Mouse (Mus musculus): ENCODE measurements at regions not wholly inside any gene's neighbourhood (a gene's known extent, or its start where the extent isn't known, plus 50 kb on each side); places are given as distances from the start of the nearest gene placed in this dataset.

- H3K4me2 ChIP-seq (ENCODE audit: low read length), result no peak overlapping the region
- H3K4me3 ChIP-seq (ENCODE audit: control insufficient read depth in 1 of 2, insufficient read depth in 1 of 2, low read depth in 1 of 2, low read length in 2 of 2), result no peak overlapping the region
- H3K36me3 ChIP-seq (ENCODE audit: control insufficient read depth, insufficient read depth, low read length), result no peaks in the 10 kb centered on the region
- ATAC-seq (ENCODE audit: insufficient number of reproducible peaks, insufficient read depth, low FRiP score, low read depth), result no peak
- 0 out of 2 replicates have a peak, but pooled peaks cover 3% of the 10 kb centered on the region for H3K9me3 ChIP-seq (ENCODE audit: control insufficient read depth, low read length)
- H3K27ac ChIP-seq (replicated peaks in 1 of 2; ENCODE audit: control insufficient read depth in 1 of 2, insufficient read depth in 1 of 2, low read depth in 2 of 2, low read length in 2 of 2), result no peak overlapping the region
- 37% methylated on average over 9 of the region's 9 CpGs for WGBS
- H3K9ac ChIP-seq (ENCODE audit: low read length), result no peak overlapping the region
- no peaks in the 10 kb centered on the region for H3K27me3 ChIP-seq (ENCODE audit: control insufficient read depth, insufficient read depth, low read length)
- peaks cover 0 to 3% of the 10 kb centered on the region in 2 experiments; a peak in 1 of 4 replicates for H3K4me1 ChIP-seq (ENCODE audit: control insufficient read depth in 2 of 2, insufficient read depth in 2 of 2, low read length in 2 of 2)
These were observed 223.9 kb upstream of the Usp24 start for GRCm38 (mm10) chr4:106091927-106092675.

- ATAC-seq (ENCODE audit: insufficient number of reproducible peaks, insufficient read depth, low FRiP score, low read depth), result no peak
- WGBS, result 57% methylated on average over 6 of the region's 6 CpGs
- no peaks in the 10 kb centered on the region for H3K27me3 ChIP-seq (ENCODE audit: control insufficient read depth, insufficient read depth, low read length)
- no peaks in the 10 kb centered on the region for H3K36me3 ChIP-seq (ENCODE audit: control insufficient read depth, insufficient read depth, low read length)
- no peak overlapping the region for H3K4me2 ChIP-seq (ENCODE audit: low read length)
- H3K9me3 ChIP-seq (ENCODE audit: control insufficient read depth, low read length), result 0 out of 2 replicates have a peak, but pooled peaks cover 3% of the 10 kb centered on the region
- H3K27ac ChIP-seq (replicated peaks in 1 of 2; ENCODE audit: control insufficient read depth in 1 of 2, insufficient read depth in 1 of 2, low read depth in 2 of 2, low read length in 2 of 2), result no peak overlapping the region
- H3K9ac ChIP-seq (ENCODE audit: low read length), result no peak overlapping the region
- no peak overlapping the region for H3K4me3 ChIP-seq (ENCODE audit: control insufficient read depth in 1 of 2, insufficient read depth in 1 of 2, low read depth in 1 of 2, low read length in 2 of 2)
- H3K4me1 ChIP-seq (ENCODE audit: control insufficient read depth in 2 of 2, insufficient read depth in 2 of 2, low read length in 2 of 2), result peaks cover 0 to 3% of the 10 kb centered on the region in 2 experiments; a peak in 1 of 4 replicates
These were observed 223.3 kb upstream of the Usp24 start for GRCm38 (mm10) chr4:106092676-106093070.

- H3K4me2 ChIP-seq (ENCODE audit: low read length), result no peak overlapping the region
- 91% methylated on average over 2 of the region's 2 CpGs for WGBS
- H3K36me3 ChIP-seq (ENCODE audit: control insufficient read depth, insufficient read depth, low read length), result no peaks in the 10 kb centered on the region
- no peaks in the 10 kb centered on the region for H3K27me3 ChIP-seq (ENCODE audit: control insufficient read depth, insufficient read depth, low read length)
- H3K27ac ChIP-seq (replicated peaks in 1 of 2; ENCODE audit: control insufficient read depth in 1 of 2, insufficient read depth in 1 of 2, low read depth in 2 of 2, low read length in 2 of 2), result no peak overlapping the region
- H3K4me3 ChIP-seq (ENCODE audit: control insufficient read depth in 1 of 2, insufficient read depth in 1 of 2, low read depth in 1 of 2, low read length in 2 of 2), result no peak overlapping the region
- no peak for ATAC-seq (ENCODE audit: insufficient number of reproducible peaks, insufficient read depth, low FRiP score, low read depth)
- H3K9me3 ChIP-seq (ENCODE audit: control insufficient read depth, low read length), result 0 out of 2 replicates have a peak, but pooled peaks cover 3% of the 10 kb centered on the region
- peaks cover 0 to 3% of the 10 kb centered on the region in 2 experiments; a peak in 1 of 4 replicates for H3K4me1 ChIP-seq (ENCODE audit: control insufficient read depth in 2 of 2, insufficient read depth in 2 of 2, low read length in 2 of 2)
- no peak overlapping the region for H3K9ac ChIP-seq (ENCODE audit: low read length)
These were observed 222.8 kb upstream of the Usp24 start for GRCm38 (mm10) chr4:106093252-106093651.

GRCm38 (mm10) chr4:106094882-106095556 is 221.0 kb upstream of the Usp24 start:
- 0 out of 2 replicates have a peak, but pooled peaks cover 3% of the 10 kb centered on the region for H3K9me3 ChIP-seq (ENCODE audit: control insufficient read depth, low read length)
- H3K4me3 ChIP-seq (ENCODE audit: control insufficient read depth in 1 of 2, insufficient read depth in 1 of 2, low read depth in 1 of 2, low read length in 2 of 2), result no peak overlapping the region
- no peaks in the 10 kb centered on the region for H3K27me3 ChIP-seq (ENCODE audit: control insufficient read depth, insufficient read depth, low read length)
- ATAC-seq (ENCODE audit: insufficient number of reproducible peaks, insufficient read depth, low FRiP score, low read depth), result no peak
- no peak overlapping the region for H3K27ac ChIP-seq (replicated peaks in 1 of 2; ENCODE audit: control insufficient read depth in 1 of 2, insufficient read depth in 1 of 2, low read depth in 2 of 2, low read length in 2 of 2)
- no peak overlapping the region for H3K4me2 ChIP-seq (ENCODE audit: low read length)
- WGBS, result 79% methylated on average over 11 of the region's 11 CpGs
- H3K36me3 ChIP-seq (ENCODE audit: control insufficient read depth, insufficient read depth, low read length), result no peaks in the 10 kb centered on the region
- H3K4me1 ChIP-seq (ENCODE audit: control insufficient read depth in 2 of 2, insufficient read depth in 2 of 2, low read length in 2 of 2), result peaks cover 0 to 3% of the 10 kb centered on the region in 2 experiments; a peak in 1 of 4 replicates
- no peak overlapping the region for H3K9ac ChIP-seq (ENCODE audit: low read length)

- WGBS, result 87% methylated on average over 3 of the region's 3 CpGs
- H3K9ac ChIP-seq (ENCODE audit: low read length), result no peak overlapping the region
- ATAC-seq (ENCODE audit: insufficient number of reproducible peaks, insufficient read depth, low FRiP score, low read depth), result no peak
These were observed 219.9 kb upstream of the Usp24 start for GRCm38 (mm10) chr4:106096130-106096529.

GRCm38 (mm10) chr4:106097846-106098245 is 218.2 kb upstream of the Usp24 start:
- Histone ChIP-seq H3K27ac (replicated peaks in 1 of 2; ENCODE audit: control insufficient read depth in 1 of 2, insufficient read depth in 1 of 2, low read depth in 2 of 2, low read length in 2 of 2) (no peak overlapping the region), H3K9me3 (ENCODE audit: control insufficient read depth, low read length) (0 out of 2 replicates have a peak, but pooled peaks cover 3% of the 10 kb centered on the region), H3K4me1 (ENCODE audit: control insufficient read depth in 2 of 2, insufficient read depth in 2 of 2, low read length in 2 of 2) (peaks cover 5 to 6% of the 10 kb centered on the region in 2 experiments; a peak in 3 of 4 replicates), H3K27me3 (ENCODE audit: control insufficient read depth, insufficient read depth, low read length) (no peaks in the 10 kb centered on the region), H3K36me3 (ENCODE audit: control insufficient read depth, insufficient read depth, low read length) (no peaks in the 10 kb centered on the region), H3K4me2 (ENCODE audit: low read length) (no peak overlapping the region), H3K9ac (ENCODE audit: low read length) (no peak overlapping the region), H3K4me3 (ENCODE audit: control insufficient read depth in 1 of 2, insufficient read depth in 1 of 2, low read depth in 1 of 2, low read length in 2 of 2) (no peak overlapping the region)
- no peak for ATAC-seq (ENCODE audit: insufficient number of reproducible peaks, insufficient read depth, low FRiP score, low read depth)
- WGBS, result 86% methylated on average over 1 of the region's 1 CpGs

More at GRCm38 (mm10) chr4:106096130-106096529, 219.9 kb upstream of the Usp24 start:
- no peak overlapping the region for H3K4me2 ChIP-seq (ENCODE audit: low read length)
- peaks cover 0 to 4% of the 10 kb centered on the region in 2 experiments; a peak in 1 of 4 replicates for H3K4me1 ChIP-seq (ENCODE audit: control insufficient read depth in 2 of 2, insufficient read depth in 2 of 2, low read length in 2 of 2)
- H3K9me3 ChIP-seq (ENCODE audit: control insufficient read depth, low read length), result 0 out of 2 replicates have a peak, but pooled peaks cover 3% of the 10 kb centered on the region
- no peaks in the 10 kb centered on the region for H3K27me3 ChIP-seq (ENCODE audit: control insufficient read depth, insufficient read depth, low read length)
- H3K27ac ChIP-seq (replicated peaks in 1 of 2; ENCODE audit: control insufficient read depth in 1 of 2, insufficient read depth in 1 of 2, low read depth in 2 of 2, low read length in 2 of 2), result no peak overlapping the region
- no peaks in the 10 kb centered on the region for H3K36me3 ChIP-seq (ENCODE audit: control insufficient read depth, insufficient read depth, low read length)
- H3K4me3 ChIP-seq (ENCODE audit: control insufficient read depth in 1 of 2, insufficient read depth in 1 of 2, low read depth in 1 of 2, low read length in 2 of 2), result no peak overlapping the region

- WGBS, result 61% methylated on average over 11 of the region's 11 CpGs
- no peak for ATAC-seq (ENCODE audit: insufficient number of reproducible peaks, insufficient read depth, low FRiP score, low read depth)
- no peak overlapping the region for H3K4me3 ChIP-seq (ENCODE audit: control insufficient read depth in 1 of 2, insufficient read depth in 1 of 2, low read depth in 1 of 2, low read length in 2 of 2)
- peaks cover 5 to 6% of the 10 kb centered on the region in 2 experiments; a peak in 3 of 4 replicates for H3K4me1 ChIP-seq (ENCODE audit: control insufficient read depth in 2 of 2, insufficient read depth in 2 of 2, low read length in 2 of 2)
- H3K4me2 ChIP-seq (ENCODE audit: low read length), result no peak overlapping the region
- no peaks in the 10 kb centered on the region for H3K36me3 ChIP-seq (ENCODE audit: control insufficient read depth, insufficient read depth, low read length)
- no peaks in the 10 kb centered on the region for H3K27me3 ChIP-seq (ENCODE audit: control insufficient read depth, insufficient read depth, low read length)
- no peak overlapping the region for H3K9ac ChIP-seq (ENCODE audit: low read length)
- H3K27ac ChIP-seq (replicated peaks in 1 of 2; ENCODE audit: control insufficient read depth in 1 of 2, insufficient read depth in 1 of 2, low read depth in 2 of 2, low read length in 2 of 2), result 0 out of 4 replicates have a peak overlapping the region, but pooled peaks of 1 of the 2 experiments have one; percentile 15
- 0 out of 2 replicates have a peak, but pooled peaks cover 3% of the 10 kb centered on the region for H3K9me3 ChIP-seq (ENCODE audit: control insufficient read depth, low read length)
These were observed 215.6 kb upstream of the Usp24 start for GRCm38 (mm10) chr4:106100211-106101025.

All from heart, embryonic 14.5 days (tissue).